Mouse (Mus musculus) hindlimb bud, embryonic 11.5 days (tissue): ENCODE data around the gene Trib3.

Experiments used
- DNase-seq: peaks from one replicate; pipeline ENCODE4 v3.0.0-alpha.2; 2012; ENCODE audit warnings: low read depth, low spot score; ENCODE audit errors: extremely low spot score

Gene Trib3

GRCm38 (mm10) chr2:152347722-152348121 lies 3.9 kb upstream of the Trib3 start:
- no peak for DNase-seq

GRCm38 (mm10) chr2:152346776-152347465 lies 3.1 kb upstream of the Trib3 start:
- DNase-seq: no peak

DNA sequence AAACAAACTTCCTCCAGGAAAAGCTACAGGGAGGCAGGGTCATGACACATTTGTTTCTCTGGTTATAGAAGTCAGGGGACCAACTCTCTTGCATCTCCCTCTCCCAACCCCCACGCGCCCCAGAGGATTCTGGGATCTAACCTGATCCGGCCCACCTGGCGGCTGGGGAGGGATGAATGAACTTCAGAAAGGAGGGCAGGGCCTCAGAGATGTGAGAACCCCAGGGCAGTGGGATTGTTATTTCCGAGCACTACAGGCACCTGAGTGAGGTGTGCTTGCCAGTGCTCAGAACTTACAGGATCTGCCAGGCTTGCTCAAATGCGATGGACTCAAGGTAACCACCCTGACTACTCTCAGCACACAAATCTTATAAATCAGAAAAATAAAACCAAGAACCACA lies 1.6 kb upstream of the Trib3 start:
- no peak for DNase-seq

DNA sequence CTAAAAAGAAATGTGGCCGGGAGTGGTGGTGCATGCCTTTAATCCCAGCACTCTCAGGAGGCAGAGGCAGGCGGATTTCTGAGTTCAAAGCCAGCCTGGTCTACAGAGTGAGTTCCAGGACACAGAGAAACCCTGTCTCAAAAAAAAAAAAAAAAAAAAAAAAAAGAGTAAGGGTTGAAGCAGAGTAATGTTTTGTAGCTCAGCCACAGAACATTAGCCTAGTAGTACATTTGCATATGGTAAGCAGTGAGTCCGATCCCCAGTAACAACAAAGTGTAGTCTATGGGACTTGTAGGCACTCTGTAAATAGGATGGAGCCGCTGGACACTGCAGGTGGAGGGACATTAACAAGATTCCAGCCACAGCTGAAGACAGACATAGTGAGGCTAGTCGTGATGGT lies 1.1 kb upstream of the Trib3 start:
- no peak for DNase-seq

GRCm38 (mm10) chr2:152344361-152344760 lies 529 bp upstream of the Trib3 start:
- no peak for DNase-seq

- DNase-seq: no peak
These were observed 4.1 kb downstream of the Trib3 start for GRCm38 (mm10) chr2:152339631-152340179.

DNA sequence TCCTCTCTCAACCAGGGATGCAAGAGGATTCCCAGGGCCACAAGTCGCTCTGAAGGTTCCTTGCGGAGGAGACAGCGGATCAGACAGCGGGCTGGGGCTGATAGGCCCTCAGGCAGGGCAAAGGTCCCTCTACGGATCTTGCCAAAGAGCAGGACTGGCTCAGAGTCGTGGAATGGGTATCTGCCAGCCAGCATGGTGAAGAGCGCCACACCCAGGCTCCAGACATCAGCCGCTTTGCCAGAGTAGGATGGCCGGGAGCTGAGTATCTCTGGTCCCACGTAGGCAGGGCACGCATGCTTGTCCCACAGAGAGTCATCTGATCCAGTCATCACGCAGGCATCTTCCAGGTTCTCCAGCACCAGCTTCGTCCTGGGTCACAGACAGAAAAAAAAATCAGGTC lies 5.5 kb downstream of the Trib3 start:
- no peak for DNase-seq

- no peak for DNase-seq
These were observed 6.1 kb downstream of the Trib3 start for GRCm38 (mm10) chr2:152337591-152338212.

DNA sequence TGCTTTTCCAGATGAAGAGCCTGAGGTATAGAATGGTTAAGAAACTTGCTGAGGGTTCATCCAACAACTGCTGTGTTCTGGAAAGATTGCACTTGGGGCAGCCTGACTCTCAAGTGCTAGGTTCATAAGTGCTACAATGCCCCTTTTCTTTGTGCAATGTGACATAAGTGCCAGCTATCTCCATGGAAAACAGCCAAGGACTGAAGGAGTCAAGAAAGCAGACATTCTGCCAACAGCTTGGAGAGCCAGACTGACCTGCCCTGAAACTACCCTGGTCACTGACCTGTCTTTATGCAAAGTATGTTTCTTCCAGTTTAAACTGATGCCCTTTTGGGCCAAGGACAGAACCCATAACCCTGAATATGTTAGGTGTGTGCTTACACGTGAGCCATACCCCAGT lies 7.0 kb downstream of the Trib3 start:
- no peak for DNase-seq

- DNase-seq: no peak
These were observed 8.5 kb downstream of the Trib3 start for GRCm38 (mm10) chr2:152335289-152335820.

DNA sequence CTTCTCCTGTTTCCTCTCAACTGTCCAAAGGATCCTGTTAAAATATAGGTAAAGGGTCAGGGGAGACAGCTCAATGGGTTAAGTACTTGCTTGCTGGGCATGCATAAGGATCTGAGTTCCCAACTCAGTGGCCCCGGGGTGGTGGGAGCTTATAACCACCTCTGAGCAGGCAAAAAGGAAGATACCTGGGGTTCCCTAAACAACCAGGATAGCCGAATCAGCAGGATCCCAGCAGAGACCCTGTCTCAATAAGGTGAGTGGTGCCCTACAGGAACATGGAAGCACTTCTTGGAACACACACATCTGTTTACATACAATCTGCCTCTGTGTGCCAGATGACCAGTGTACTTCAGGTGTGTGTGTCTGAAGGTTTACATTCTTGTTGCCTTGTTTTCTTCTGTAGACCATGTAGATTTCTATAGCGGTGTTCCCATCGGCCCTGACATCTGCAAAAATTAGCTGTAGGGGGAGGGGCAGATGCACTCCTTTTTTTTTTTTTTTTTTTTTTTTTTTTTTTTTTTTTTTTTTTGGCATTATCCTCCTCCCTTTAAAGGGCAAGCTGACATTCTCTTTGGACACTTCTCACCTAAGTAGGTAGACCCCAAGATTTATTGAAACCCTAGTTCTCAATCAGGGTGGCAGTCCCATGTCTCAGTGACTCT lies 10.4 kb downstream of the Trib3 start:
- DNase-seq: no peak

DNA sequence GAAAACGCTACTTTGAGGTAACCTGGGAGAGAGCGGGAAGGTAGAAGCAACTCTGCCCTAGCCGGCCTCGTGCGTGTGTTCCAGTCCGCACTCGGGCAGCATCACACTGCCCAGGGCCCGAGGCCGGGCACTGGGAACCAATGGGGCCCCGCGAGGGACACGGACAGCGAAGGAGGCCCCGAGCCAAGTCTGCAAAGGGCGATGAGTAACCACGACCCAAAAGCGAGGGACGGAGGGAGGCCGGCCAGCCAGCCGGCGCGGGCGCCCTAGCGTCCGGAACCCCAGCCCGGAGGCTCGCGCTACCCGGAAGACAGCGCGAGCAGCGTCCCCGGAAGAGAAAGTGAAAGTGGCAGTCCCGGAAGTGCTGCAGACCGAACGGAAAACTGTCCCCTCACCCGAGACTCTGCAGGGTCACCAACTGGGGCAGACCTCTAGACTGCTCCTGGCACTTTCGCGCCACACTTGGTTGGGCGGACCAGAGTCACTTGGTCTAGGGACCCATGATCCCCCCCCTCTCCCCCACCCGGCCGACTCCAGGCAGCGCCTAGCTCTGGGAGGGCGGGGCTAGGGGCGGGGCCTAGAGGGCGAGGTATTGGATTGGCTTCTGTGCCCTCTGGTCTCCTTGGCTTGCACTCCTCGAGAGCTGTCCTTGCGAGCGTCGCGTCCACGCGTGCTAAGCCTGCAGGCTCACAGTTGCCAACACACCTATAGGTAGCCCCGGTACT lies 11.6 kb downstream of the Trib3 start, which contains the start of gene Rbck1:
Gene Rbck1 (minus strand): TSS at position 553 of the 725 bp plus-strand sequence.
- DNase-seq: peak; percentile 73

GRCm38 (mm10) chr2:152330858-152331423 lies 12.9 kb downstream of the Trib3 start:
- DNase-seq: no peak

- DNase-seq: no peak
These were observed 15.9 kb downstream of the Trib3 start for GRCm38 (mm10) chr2:152327980-152328379.

- no peak for DNase-seq
These were observed 17.2 kb downstream of the Trib3 start for GRCm38 (mm10) chr2:152326654-152327053.

DNA sequence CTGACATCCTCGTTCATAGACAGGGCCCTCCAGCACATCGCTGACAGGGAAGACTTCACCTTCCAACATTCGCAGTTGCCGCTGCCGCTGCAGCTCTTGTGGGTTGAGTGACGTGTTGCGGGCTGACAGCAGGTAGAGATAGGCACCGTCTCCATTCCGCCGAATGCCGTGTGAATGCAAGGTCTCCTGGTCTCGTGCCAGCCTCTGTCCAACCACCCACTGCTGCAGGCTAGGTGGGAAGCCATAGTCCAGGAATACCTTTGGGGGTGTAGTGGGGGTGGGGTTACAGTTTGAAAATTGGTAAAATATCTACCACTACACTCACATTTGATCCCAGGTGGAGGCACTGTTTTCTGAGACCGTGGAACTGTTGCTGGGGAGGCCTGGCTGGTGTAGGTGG lies 17.7 kb downstream of the Trib3 start:
- DNase-seq: no peak

- DNase-seq: no peak
These were observed 19.0 kb downstream of the Trib3 start for GRCm38 (mm10) chr2:152324842-152325241.

GRCm38 (mm10) chr2:152323971-152324370 lies 19.9 kb downstream of the Trib3 start:
- DNase-seq: no peak

DNA sequence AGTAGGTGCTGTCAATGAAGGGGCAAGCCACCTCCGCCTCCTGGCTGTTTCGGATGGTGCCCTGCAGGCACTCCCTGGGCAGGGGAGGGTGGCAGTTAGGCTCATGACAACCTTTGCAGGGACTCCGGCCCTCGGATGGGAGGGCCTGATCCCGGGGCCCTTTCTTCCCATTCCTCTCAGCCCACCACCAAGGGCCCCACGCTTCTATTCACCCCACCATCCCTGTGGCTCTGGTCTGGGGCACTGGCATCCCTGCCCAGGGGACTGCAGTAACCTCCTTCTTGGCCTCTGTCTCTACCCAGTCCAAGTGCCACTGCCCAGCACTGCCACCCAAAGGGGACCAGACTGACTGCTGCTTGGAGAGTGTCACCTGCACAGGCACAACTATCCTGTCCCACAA lies 21.6 kb downstream of the Trib3 start:
- no peak for DNase-seq

DNA sequence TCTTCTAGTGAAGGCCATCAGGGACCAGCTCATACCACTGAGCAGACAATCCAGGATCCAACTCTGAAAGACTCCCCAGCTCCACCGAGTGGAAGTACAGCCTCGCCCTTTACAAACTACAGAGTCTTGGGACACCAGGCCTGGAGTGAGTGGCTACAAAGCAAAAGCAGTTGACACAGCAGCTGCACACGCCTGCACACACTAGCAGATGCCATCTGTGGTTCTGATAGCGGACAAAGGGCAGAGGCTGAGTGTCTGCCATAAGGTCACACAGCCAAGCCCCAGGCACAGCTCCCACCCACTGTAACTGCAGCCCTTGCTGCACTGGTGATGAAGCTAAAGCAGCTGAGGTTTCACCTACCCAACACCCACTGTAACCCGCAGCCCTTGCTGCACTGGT lies 22.3 kb downstream of the Trib3 start:
- no peak for DNase-seq

DNA sequence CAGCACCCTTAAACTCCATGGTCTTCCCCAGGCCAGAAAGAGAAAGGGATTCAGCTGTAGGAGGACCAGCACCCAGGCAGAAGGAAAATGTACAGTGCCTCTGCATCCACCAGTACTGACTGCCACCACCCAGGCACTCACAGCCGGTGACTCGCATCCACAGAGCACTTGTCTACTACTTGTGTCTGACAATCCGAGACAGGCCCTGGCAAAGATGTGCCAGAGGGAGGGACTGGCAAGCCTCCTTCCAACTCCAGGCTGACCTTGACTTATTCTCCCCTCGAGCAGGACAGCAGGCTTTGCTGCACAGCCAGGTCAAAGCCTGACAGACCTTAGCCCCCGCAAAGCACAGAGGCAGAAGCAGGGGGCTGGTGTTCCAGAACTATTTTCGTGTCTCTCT lies 26.8 kb downstream of the Trib3 start:
- no peak for DNase-seq
